Mouse (Mus musculus) erythroblast, embryonic 14.5 days (primary cell): Measurements from ENCODE around the gene Sap30.

Experiments used
- GATA1 ChIP-seq: IDR thresholded peaks from 2 replicates; pipeline ENCODE4 v1.6.1; 2012; ENCODE audit warnings: low read length, inconsistent platforms, mixed read lengths
- TAL1 ChIP-seq: IDR thresholded peaks from 3 replicates; pipeline ENCODE4 v1.6.1; 2012; ENCODE audit warnings: low read length, inconsistent platforms, mixed read lengths

GRCm38 (mm10) chr8:57455765-57456164, 31.9 kb downstream of the Sap30 start, which contains the start of gene Scrg1:
- TF ChIP-seq GATA1 (no peak), TAL1 (no peak)
